Mouse (Mus musculus) neural tube, embryonic 12.5 days (tissue): Measurements from ENCODE around the gene Asgr1. TPM values are rescaled to one million over a fixed set of nuclear protein-coding genes. Genes with fewer than 3 reads are reported as not detected.
"Not testable (repeated sequence)": the region's sequence is repeated elsewhere in the genome, so short reads cannot be mapped to it uniquely, and the experiment has no call there.

Experiments
- ATAC-seq: fragments of 200-750 bp; cut with Nextera tagmentation; 2 replicates; pipeline ENCODE4 v1.8.0; 2017; ENCODE audit warnings: low read depth, mild to moderate bottlenecking, moderate TSS enrichment, moderate library complexity; ENCODE audit not compliant: low FRiP score
- H3K27ac ChIP-seq: fragments of 300-500 bp; sonication (generic); 2 replicates; pipeline ENCODE4 v1.5.1; 2016
- H3K27me3 ChIP-seq: fragments of 300-500 bp; sonication (generic); replicated peaks from 2 replicates; pipeline ENCODE4 v1.6.1; 2016; ENCODE audit warnings: mild to moderate bottlenecking
- H3K36me3 ChIP-seq: fragments of 300-500 bp; sonication (generic); 2 replicates; pipeline ENCODE4 v1.6.1; 2016; ENCODE audit warnings: mild to moderate bottlenecking
- H3K4me1 ChIP-seq: fragments of 300-500 bp; sonication (generic); 2 replicates; pipeline ENCODE4 v1.6.1; 2016
- H3K4me2 ChIP-seq: fragments of 300-500 bp; sonication (generic); replicated peaks from 2 replicates; pipeline ENCODE4 v1.6.1; 2016; ENCODE audit warnings: mild to moderate bottlenecking
- H3K4me3 ChIP-seq: fragments of 300-500 bp; sonication (generic); 2 replicates; pipeline ENCODE4 v1.5.1; 2016
- H3K9ac ChIP-seq: fragments of 300-500 bp; sonication (generic); 2 replicates; pipeline ENCODE4 v1.6.1; 2016; ENCODE audit warnings: mild to moderate bottlenecking
- H3K9me3 ChIP-seq: fragments of 300-500 bp; sonication (generic); 2 replicates; pipeline ENCODE4 v1.6.1; 2016; ENCODE audit warnings: mild to moderate bottlenecking
- WGBS: fragments of 180-500 bp; shearing (Covaris S2); methylation state at CpG from one replicate; pipeline ENCODE4 v1.1.7; 2016; 5-methylcytosine and 5-hydroxymethylcytosine counted together
- polyA plus RNA-seq: library from polyadenylated mRNA; unstranded; fragments of >200 nt; fragmentation: Nextera tagmentation; extraction: Ambion mirVana; gene quantifications from 2 replicates; pipeline ENCODE4 v1.2.1, GENCODE M21; 2016

Gene Asgr1
- polyA plus RNA-seq, 1 experiment from 2014 or later = 1.1 TPM

- H3K4me3 ChIP-seq = no peak overlapping the region
- H3K36me3 ChIP-seq = peaks cover 12% of the 10 kb centered on the region
- ATAC-seq = no peak
- H3K9ac ChIP-seq = no peak overlapping the region
- WGBS = 75% methylated on average over 6 of the region's 6 CpGs
- H3K9me3 ChIP-seq = no peaks in the 10 kb centered on the region
- H3K27me3 ChIP-seq = no peaks in the 10 kb centered on the region
- H3K4me2 ChIP-seq = no peak overlapping the region
- no peak overlapping the region for H3K27ac ChIP-seq
- H3K4me1 ChIP-seq = 0 out of 2 replicates have a peak, but pooled peaks cover 6% of the 10 kb centered on the region
Observed at GRCm38 (mm10) chr11:70049366-70049765, 4.5 kb upstream of the Asgr1 start.

- 0 out of 2 replicates have a peak, but pooled peaks cover 6% of the 10 kb centered on the region for H3K4me1 ChIP-seq
- H3K4me3 ChIP-seq = no peak overlapping the region
- WGBS = 64% methylated on average over 10 of the region's 10 CpGs
- H3K27me3 ChIP-seq = no peaks in the 10 kb centered on the region
- no peaks in the 10 kb centered on the region for H3K9me3 ChIP-seq
- H3K9ac ChIP-seq = no peak overlapping the region
- H3K4me2 ChIP-seq = no peak overlapping the region
- peaks cover 7% of the 10 kb centered on the region for H3K36me3 ChIP-seq
- no peak overlapping the region for H3K27ac ChIP-seq
- no peak for ATAC-seq
Observed at GRCm38 (mm10) chr11:70049816-70050215, 4.1 kb upstream of the Asgr1 start.

- H3K36me3 ChIP-seq = no peaks in the 10 kb centered on the region
- no peaks in the 10 kb centered on the region; the same call in 1 of the 2 replicates for H3K27me3 ChIP-seq
- H3K4me2 ChIP-seq = no peak overlapping the region
- H3K4me3 ChIP-seq = no peak overlapping the region
- WGBS = 79% methylated on average over 7 of the region's 7 CpGs
- H3K9ac ChIP-seq = no peak overlapping the region
- no peaks in the 10 kb centered on the region for H3K4me1 ChIP-seq
- H3K9me3 ChIP-seq = no peaks in the 10 kb centered on the region
- no peak overlapping the region for H3K27ac ChIP-seq
- ATAC-seq = no peak
Observed at GRCm38 (mm10) chr11:70053156-70053555, 729 bp upstream of the Asgr1 start.

- no peaks in the 10 kb centered on the region; the same call in 1 of the 2 replicates for H3K27me3 ChIP-seq
- H3K9ac ChIP-seq = no peak overlapping the region
- 0 out of 2 replicates have a peak overlapping the region, but pooled peaks have one; percentile 33 for H3K4me2 ChIP-seq
- H3K4me3 ChIP-seq = no peak overlapping the region
- no peak overlapping the region for H3K27ac ChIP-seq
- no peaks in the 10 kb centered on the region for H3K9me3 ChIP-seq
- H3K4me1 ChIP-seq = no peaks in the 10 kb centered on the region
- WGBS = 31% methylated on average over 17 of the region's 18 CpGs
- H3K36me3 ChIP-seq = no peaks in the 10 kb centered on the region
- peak; percentile 41; the same call in 1 of the 2 replicates for ATAC-seq
Observed at GRCm38 (mm10) chr11:70055618-70056214, 1.8 kb downstream of the Asgr1 start.

GRCm38 (mm10) chr11:70057805-70058204 lies 3.9 kb downstream of the Asgr1 start:
- Histone ChIP-seq H3K4me3 (no peak overlapping the region), H3K9me3 (no peaks in the 10 kb centered on the region), H3K9ac (no peak overlapping the region), H3K4me1 (no peaks in the 10 kb centered on the region), H3K27me3 (no peaks in the 10 kb centered on the region; the same call in 1 of the 2 replicates), H3K36me3 (no peaks in the 10 kb centered on the region), H3K27ac (no peak overlapping the region), H3K4me2 (no peak overlapping the region)
- no peak for ATAC-seq
- WGBS = 85% methylated on average over 9 of the region's 9 CpGs

GRCm38 (mm10) chr11:70059930-70060329 lies 6.0 kb downstream of the Asgr1 start:
- H3K4me3 ChIP-seq = no peak overlapping the region
- H3K9ac ChIP-seq = no peak overlapping the region
- H3K27me3 ChIP-seq = no peaks in the 10 kb centered on the region; the same call in 1 of the 2 replicates
- no peaks in the 10 kb centered on the region for H3K4me1 ChIP-seq
- H3K9me3 ChIP-seq = no peaks in the 10 kb centered on the region
- no peak overlapping the region for H3K27ac ChIP-seq
- whole genome bisulfite sequencing = 69% methylated on average over 6 of the region's 6 CpGs
- H3K4me2 ChIP-seq = no peak overlapping the region
- no peak for ATAC-seq
- H3K36me3 ChIP-seq = no peaks in the 10 kb centered on the region

GRCm38 (mm10) chr11:70063053-70063452 lies 9.2 kb downstream of the Asgr1 start:
- H3K4me1 ChIP-seq = no peaks in the 10 kb centered on the region
- H3K36me3 ChIP-seq = no peaks in the 10 kb centered on the region
- no peak overlapping the region for H3K4me2 ChIP-seq
- no peaks in the 10 kb centered on the region for H3K27me3 ChIP-seq
- H3K9me3 ChIP-seq = no peaks in the 10 kb centered on the region
- no peak overlapping the region for H3K9ac ChIP-seq
- 78% methylated on average over 3 of the region's 3 CpGs for whole genome bisulfite sequencing
- H3K27ac ChIP-seq = no peak overlapping the region
- no peak overlapping the region for H3K4me3 ChIP-seq
- ATAC-seq = no peak

GRCm38 (mm10) chr11:70066701-70067100 lies 12.8 kb downstream of the Asgr1 start:
- Histone ChIP-seq H3K27ac (no peak overlapping the region), H3K4me2 (no peak overlapping the region), H3K9ac (no peak overlapping the region), H3K27me3 (no peaks in the 10 kb centered on the region), H3K4me1 (no peaks in the 10 kb centered on the region), H3K9me3 (no peaks in the 10 kb centered on the region), H3K4me3 (no peak overlapping the region), H3K36me3 (no peaks in the 10 kb centered on the region)
- ATAC-seq = no peak
- 87% methylated on average over 4 of the region's 4 CpGs for WGBS

- H3K27me3 ChIP-seq = no peaks in the 10 kb centered on the region
- H3K4me3 ChIP-seq = no peak overlapping the region
- ATAC-seq = no peak
- WGBS = 27% methylated on average over 3 of the region's 3 CpGs
- no peak overlapping the region for H3K4me2 ChIP-seq
- H3K27ac ChIP-seq = no peak overlapping the region
- H3K9ac ChIP-seq = no peak overlapping the region
- H3K9me3 ChIP-seq = no peaks in the 10 kb centered on the region
- no peaks in the 10 kb centered on the region for H3K4me1 ChIP-seq
- no peaks in the 10 kb centered on the region for H3K36me3 ChIP-seq
Observed at GRCm38 (mm10) chr11:70068245-70068644, 14.4 kb downstream of the Asgr1 start.

GRCm38 (mm10) chr11:70070057-70070456 lies 16.2 kb downstream of the Asgr1 start:
- Histone ChIP-seq H3K4me3 (no peak overlapping the region), H3K4me2 (no peak overlapping the region), H3K4me1 (no peaks in the 10 kb centered on the region), H3K27me3 (no peaks in the 10 kb centered on the region), H3K36me3 (no peaks in the 10 kb centered on the region), H3K9ac (no peak overlapping the region), H3K27ac (no peak overlapping the region), H3K9me3 (no peaks in the 10 kb centered on the region)
- ATAC-seq = no peak
- WGBS = 46% methylated on average over 6 of the region's 6 CpGs

- not testable (repeated sequence) for H3K9ac ChIP-seq, H3K27me3 ChIP-seq, H3K36me3 ChIP-seq, H3K4me2 ChIP-seq, ATAC-seq, H3K9me3 ChIP-seq, H3K4me1 ChIP-seq, H3K27ac ChIP-seq, H3K4me3 ChIP-seq
- WGBS = 82% methylated on average over 3 of the region's 3 CpGs
Observed at GRCm38 (mm10) chr11:70070603-70071002, 16.7 kb downstream of the Asgr1 start.

- no peak overlapping the region for H3K4me3 ChIP-seq
- H3K4me2 ChIP-seq = peak overlapping the region; percentile 24; the same call in 1 of the 2 replicates
- no peak for ATAC-seq
- no peak overlapping the region for H3K27ac ChIP-seq
- no peaks in the 10 kb centered on the region for H3K9me3 ChIP-seq
- no peaks in the 10 kb centered on the region for H3K27me3 ChIP-seq
- H3K36me3 ChIP-seq = no peaks in the 10 kb centered on the region
- no peaks in the 10 kb centered on the region for H3K4me1 ChIP-seq
- 41% methylated on average over 17 of the region's 17 CpGs for WGBS
- no peak overlapping the region for H3K9ac ChIP-seq
Observed at GRCm38 (mm10) chr11:70074379-70075071, 20.6 kb downstream of the Asgr1 start.

- 89% methylated on average over 6 of the region's 6 CpGs for WGBS
- Histone ChIP-seq H3K9me3 (no peaks in the 10 kb centered on the region), H3K9ac (no peak overlapping the region), H3K27ac (no peak overlapping the region), H3K4me2 (no peak overlapping the region), H3K27me3 (no peaks in the 10 kb centered on the region), H3K4me3 (no peak overlapping the region), H3K36me3 (no peaks in the 10 kb centered on the region), H3K4me1 (no peaks in the 10 kb centered on the region)
- ATAC-seq = no peak
Observed at GRCm38 (mm10) chr11:70075581-70075980, 21.7 kb downstream of the Asgr1 start.
